Mouse (Mus musculus) kidney, embryonic 15.5 days (tissue): Measurements from ENCODE around the gene E4f1. TPM values are rescaled to one million over a fixed set of nuclear protein-coding genes. Genes with fewer than 3 reads are reported as not detected.

Source experiments
- ATAC-seq: fragments of 200-750 bp; cut with Nextera tagmentation; replicated peaks from 2 replicates; pipeline ENCODE4 v1.8.0; 2017; ENCODE audit warnings: moderate TSS enrichment; ENCODE audit not compliant: low FRiP score
- H3K27ac ChIP-seq: fragments of 300-500 bp; sonication (generic); 2 replicates; pipeline ENCODE4 v1.5.1; 2015; ENCODE audit warnings: mild to moderate bottlenecking, inconsistent platforms
- H3K27me3 ChIP-seq: fragments of 300-500 bp; sonication (generic); 2 replicates; pipeline ENCODE4 v1.6.1; 2015; ENCODE audit warnings: inconsistent platforms
- H3K36me3 ChIP-seq: fragments of 300-500 bp; sonication (generic); 2 replicates; pipeline ENCODE4 v1.6.1; 2015; ENCODE audit warnings: inconsistent platforms
- H3K4me1 ChIP-seq: fragments of 300-500 bp; sonication (generic); 2 replicates; pipeline ENCODE4 v1.6.1; 2015; ENCODE audit warnings: inconsistent platforms
- H3K4me2 ChIP-seq: fragments of 300-500 bp; sonication (generic); 2 replicates; pipeline ENCODE4 v1.6.1; 2015; ENCODE audit warnings: moderate library complexity, mild to moderate bottlenecking, inconsistent platforms
- H3K4me3 ChIP-seq: fragments of 300-500 bp; sonication (generic); replicated peaks from 2 replicates; pipeline ENCODE4 v1.5.1; 2015; ENCODE audit warnings: mild to moderate bottlenecking, inconsistent platforms
- H3K9ac ChIP-seq: fragments of 300-500 bp; sonication (generic); 2 replicates; pipeline ENCODE4 v1.6.1; 2015; ENCODE audit warnings: mild to moderate bottlenecking, inconsistent platforms
- H3K9me3 ChIP-seq: fragments of 300-500 bp; sonication (generic); replicated peaks from 2 replicates; pipeline ENCODE4 v1.6.1; 2016; ENCODE audit warnings: inconsistent platforms
- WGBS: fragments of 180-500 bp; shearing (Covaris S2); methylation state at CpG from one replicate; pipeline ENCODE4 v1.1.7; 2015; ENCODE audit warnings: mixed read lengths; 5-methylcytosine and 5-hydroxymethylcytosine counted together
- polyA plus RNA-seq: library from polyadenylated mRNA; unstranded; fragments of >200 nt; fragmentation: Nextera tagmentation; extraction: Ambion mirVana; gene quantifications from 2 replicates; pipeline ENCODE4 v1.2.1, GENCODE M21; 2015

The E4f1 gene
- 29.9 and 36.7 TPM in 2 replicates for polyA plus RNA-seq

DNA sequence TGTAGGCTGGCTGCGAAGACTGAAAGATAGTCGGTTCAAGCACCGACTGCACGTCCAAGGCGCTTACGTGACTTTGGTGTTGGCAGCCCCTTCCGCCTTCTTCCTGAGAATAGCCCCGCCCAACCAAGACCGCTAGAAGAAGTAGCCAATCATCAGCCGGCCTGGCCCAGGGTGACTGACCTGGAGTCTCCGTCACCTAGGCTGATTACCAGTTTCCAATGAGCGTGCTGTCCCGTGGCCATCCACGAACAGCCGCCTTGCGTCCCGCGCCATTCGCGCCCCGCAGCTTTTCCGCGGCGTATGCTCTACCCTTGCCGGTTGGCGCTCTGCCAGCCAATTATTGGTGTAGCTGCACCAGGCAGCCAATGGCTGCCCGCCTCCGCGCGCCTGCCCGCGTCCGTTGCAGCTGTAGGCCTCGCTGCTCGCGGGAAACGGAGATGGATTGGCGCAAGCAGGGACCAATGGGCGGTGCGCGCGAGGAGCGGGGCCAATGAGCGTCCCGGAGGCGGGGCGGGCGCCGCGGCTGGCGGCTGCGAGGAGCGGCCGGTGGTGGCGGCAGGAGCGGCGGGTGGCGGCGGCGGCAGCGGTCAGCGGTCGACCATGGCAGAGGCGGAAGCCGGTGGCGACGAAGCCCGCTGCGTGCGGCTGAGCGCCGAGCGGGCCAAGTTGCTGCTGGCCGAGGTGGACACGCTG, at the start of gene E4f1, which contains the start of gene Pgp:
TSS of gene E4f1 (minus strand) at position 404 of the 693 bp plus-strand sequence.
TSS of gene Pgp (plus strand) at position 483 of the 693 bp plus-strand sequence.
- H3K27ac ChIP-seq: peak within 1 kb of the TSS; percentile 92
- H3K4me2 ChIP-seq: peak within 1 kb of the TSS; percentile 96
- WGBS: under 1% methylated on average over 75 of the region's 75 CpGs
- peak within 1 kb of the TSS; percentile 83 for H3K9ac ChIP-seq
- peak; percentile 96 for ATAC-seq
- H3K4me3 ChIP-seq: peak within 1 kb of the TSS; percentile 82
- peaks cover 46% of the 10 kb centered on the region for H3K4me1 ChIP-seq
- no peaks in the 10 kb centered on the region for H3K27me3 ChIP-seq
- no peaks in the 10 kb centered on the region for H3K9me3 ChIP-seq
- H3K36me3 ChIP-seq: peaks cover 22% of the 10 kb centered on the region

DNA sequence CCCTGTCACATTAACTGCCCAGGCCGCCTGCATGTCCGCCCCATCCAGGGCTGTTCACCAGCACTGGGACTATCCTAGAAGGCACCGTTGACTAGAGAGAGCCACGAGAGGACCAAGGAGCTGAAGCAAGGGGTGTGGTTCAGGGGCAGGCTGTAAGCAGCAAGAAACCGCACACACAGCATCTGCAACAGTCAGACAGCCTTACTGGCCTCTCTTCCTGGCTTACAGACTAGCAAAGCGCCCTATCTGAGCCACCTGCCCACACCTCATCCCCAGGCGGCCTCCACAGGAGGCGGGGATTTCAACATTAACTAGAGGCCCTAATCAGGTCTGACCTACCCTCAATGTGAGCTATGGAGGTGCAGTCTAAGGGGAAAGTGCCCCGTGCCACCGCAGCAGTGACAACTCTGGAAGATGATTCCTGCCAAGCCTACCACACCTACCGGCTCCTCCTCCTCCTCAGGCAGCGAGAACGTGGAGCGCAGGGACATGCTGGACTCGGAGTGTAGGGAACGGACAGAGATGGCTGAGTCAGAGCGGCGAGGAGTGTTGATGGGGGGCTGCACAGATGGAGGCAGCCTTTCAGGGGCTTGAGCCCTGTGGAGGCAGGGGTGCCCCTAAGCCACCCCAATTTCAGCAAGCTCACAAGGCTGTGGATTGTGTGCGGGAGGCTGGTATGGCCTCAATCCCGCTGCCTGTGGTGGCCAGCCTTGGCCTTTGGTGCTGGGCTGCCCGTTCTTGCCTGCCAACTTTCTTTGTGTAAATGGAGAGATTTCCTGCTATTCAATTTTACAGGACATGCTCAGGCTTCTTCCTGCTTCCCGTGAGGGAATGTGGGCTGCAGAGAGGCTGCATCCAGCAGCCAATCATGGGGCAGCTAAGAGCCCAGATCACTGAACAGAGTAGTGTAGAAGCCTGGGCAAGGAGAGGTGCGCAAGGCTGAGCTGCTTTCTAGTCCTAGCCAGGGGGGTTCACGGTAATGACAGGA, 44.5 kb upstream of the E4f1 start:
- Histone ChIP-seq H3K4me1 (no peaks in the 10 kb centered on the region), H3K27me3 (no peaks in the 10 kb centered on the region), H3K4me2 (peak overlapping the region; percentile 29), H3K9me3 (no peaks in the 10 kb centered on the region), H3K36me3 (peaks cover 96% of the 10 kb centered on the region), H3K9ac (peak overlapping the region; percentile 5; the same call in 1 of the 2 replicates), H3K27ac (peak overlapping the region; percentile 74), H3K4me3 (peak overlapping the region; percentile 13; the same call in 1 of the 2 replicates)
- 79% methylated on average over 24 of the region's 24 CpGs for WGBS
- ATAC-seq: 0 out of 2 replicates have a peak, but pooled peaks have one; percentile 27

DNA sequence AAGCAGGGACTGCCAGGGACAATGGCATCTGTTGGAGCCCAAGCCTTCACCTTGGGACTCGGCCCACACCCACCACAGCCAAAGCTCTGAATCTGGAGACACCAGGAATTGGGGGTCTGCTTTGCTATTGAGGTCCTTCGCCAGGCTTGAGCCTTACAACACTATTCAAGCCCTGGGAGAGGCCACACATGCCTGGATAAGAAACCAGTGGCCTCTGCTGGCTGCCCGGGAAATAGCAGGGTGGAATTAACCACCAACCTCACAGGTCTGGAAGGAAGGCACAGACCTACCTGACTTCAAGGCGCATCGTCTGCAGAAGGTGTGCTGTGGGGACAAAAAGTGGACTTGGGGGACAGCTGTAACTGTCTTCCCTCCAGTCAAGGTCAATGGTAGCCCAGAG, 43.5 kb upstream of the E4f1 start:
- no peak overlapping the region for H3K9ac ChIP-seq
- peak overlapping the region; percentile 29 for H3K4me2 ChIP-seq

DNA sequence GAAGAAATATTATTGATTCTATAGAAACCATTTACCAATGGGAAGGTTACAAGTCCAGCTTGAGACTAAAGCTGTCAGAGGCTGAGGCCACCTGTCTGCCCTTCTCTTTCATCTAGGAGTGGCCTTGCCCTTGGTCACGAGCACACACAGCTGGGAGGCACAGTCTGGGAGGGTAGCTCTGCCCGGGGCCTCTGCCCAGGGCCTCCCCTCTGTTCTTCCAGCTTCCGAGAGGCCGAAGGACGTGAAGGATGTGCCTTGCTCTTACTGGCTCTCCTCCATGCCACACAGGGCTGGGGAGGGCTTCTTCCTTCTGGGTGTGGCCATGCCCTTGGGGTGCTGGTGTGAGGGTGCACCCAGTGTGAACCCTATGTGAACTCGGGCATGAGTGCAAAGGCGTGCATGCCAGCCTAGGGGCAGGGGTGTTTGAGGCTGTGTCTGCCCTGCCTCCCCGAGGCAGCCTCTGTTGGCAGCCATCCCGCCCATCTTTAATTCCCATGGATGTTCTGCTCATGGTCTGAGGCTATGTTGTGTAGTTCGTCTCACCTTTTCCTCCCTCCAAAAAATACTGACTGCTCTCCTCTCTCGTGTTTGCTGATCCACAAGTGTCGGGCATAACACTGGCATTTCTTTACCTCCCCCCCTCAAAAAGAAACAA, 37.8 kb upstream of the E4f1 start:
- Histone ChIP-seq H3K27ac (no peak overlapping the region), H3K9me3 (no peaks in the 10 kb centered on the region), H3K27me3 (no peaks in the 10 kb centered on the region), H3K4me2 (no peak overlapping the region), H3K9ac (no peak overlapping the region), H3K36me3 (peaks cover 51% of the 10 kb centered on the region), H3K4me1 (peaks cover 12% of the 10 kb centered on the region), H3K4me3 (no peak overlapping the region)
- WGBS: 83% methylated on average over 12 of the region's 12 CpGs
- no peak for ATAC-seq

More for the DNA sequence above, 43.5 kb upstream of the E4f1 start:
- ATAC-seq: 0 out of 2 replicates have a peak, but pooled peaks have one; percentile 43
- Histone ChIP-seq H3K4me1 (no peaks in the 10 kb centered on the region), H3K27ac (no peak overlapping the region), H3K27me3 (no peaks in the 10 kb centered on the region), H3K36me3 (peaks cover 97% of the 10 kb centered on the region), H3K9me3 (no peaks in the 10 kb centered on the region), H3K4me3 (peak overlapping the region; percentile 13; the same call in 1 of the 2 replicates)
- WGBS: 46% methylated on average over 5 of the region's 5 CpGs

DNA sequence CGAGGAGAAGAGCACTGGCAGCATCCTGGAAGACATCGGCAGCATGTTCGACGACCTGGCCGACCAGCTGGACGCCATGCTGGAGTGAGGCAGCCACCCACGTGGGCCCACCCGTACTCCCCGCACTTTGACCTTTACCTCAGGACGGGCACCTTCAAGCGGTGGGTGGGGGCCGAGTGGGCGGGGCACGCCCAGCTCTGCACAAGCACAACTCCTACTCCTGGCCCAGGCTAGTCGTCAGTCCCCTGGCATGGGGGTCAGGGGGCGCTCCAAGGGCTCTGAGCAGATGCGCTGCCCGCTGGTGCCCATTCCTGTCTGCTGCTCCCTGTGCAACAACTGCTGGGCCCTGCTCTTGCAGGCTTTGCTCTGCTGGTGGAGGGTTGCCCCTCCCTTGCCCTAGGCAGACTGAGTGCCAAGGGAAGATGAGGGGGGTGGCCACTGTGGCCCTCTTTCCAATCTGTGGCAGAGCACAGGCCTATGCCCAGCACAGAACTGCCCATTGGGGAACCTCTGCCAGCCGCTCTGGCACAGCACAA, 37.1 kb upstream of the E4f1 start:
- Histone ChIP-seq H3K4me1 (peaks cover 12% of the 10 kb centered on the region), H3K36me3 (peaks cover 46% of the 10 kb centered on the region), H3K27me3 (no peaks in the 10 kb centered on the region), H3K9me3 (no peaks in the 10 kb centered on the region), H3K9ac (0 out of 2 replicates have a peak overlapping the region, but pooled peaks have one; percentile 21), H3K4me3 (no peak overlapping the region), H3K27ac (no peak overlapping the region), H3K4me2 (peak overlapping the region; percentile 53; the same call in 1 of the 2 replicates)
- no peak for ATAC-seq
- 55% methylated on average over 19 of the region's 19 CpGs for WGBS

DNA sequence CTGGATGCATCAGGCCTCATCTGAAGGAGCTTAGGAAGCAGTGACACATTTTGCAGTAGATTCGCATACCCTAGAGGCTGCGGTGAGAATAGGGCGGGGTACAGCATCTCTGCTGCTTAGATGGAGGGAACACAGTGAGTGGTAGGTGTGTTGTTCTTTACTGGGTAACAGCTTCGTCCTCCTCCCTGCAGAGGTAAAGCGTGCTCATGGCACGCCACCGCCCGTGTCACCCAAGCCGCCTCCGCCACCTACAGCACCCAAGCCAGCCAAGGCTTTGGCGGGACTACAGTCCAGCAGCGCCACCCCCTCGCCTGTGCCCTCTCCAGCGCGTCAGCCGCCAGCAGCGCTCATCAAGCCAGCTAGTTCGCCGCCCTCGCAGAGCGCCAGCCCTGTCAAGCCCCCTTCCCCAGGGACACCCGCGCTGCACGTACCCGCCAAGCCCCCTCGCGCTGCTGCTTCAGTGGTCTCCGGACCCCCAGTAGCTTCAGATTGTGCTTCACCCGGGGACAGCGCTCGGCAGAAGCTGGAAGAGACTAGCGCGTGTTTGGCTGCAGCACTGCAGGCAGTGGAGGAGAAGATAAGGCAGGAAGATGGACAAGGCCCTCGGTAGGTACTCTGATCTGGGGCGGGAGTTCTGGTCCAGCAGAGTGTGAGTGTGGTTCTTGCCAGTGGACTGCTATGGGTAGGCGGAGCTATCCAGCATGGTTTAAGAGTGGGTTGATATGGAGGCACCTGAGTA, 36.4 kb upstream of the E4f1 start:
- Histone ChIP-seq H3K4me2 (peak overlapping the region; percentile 53), H3K27ac (no peak overlapping the region), H3K36me3 (peaks cover 39% of the 10 kb centered on the region), H3K9ac (no peak overlapping the region; the same call in 1 of the 2 replicates), H3K9me3 (no peaks in the 10 kb centered on the region), H3K4me1 (peaks cover 12% of the 10 kb centered on the region), H3K27me3 (no peaks in the 10 kb centered on the region), H3K4me3 (peak overlapping the region; percentile 15; the same call in 1 of the 2 replicates)
- ATAC-seq: no peak
- WGBS: 27% methylated on average over 36 of the region's 36 CpGs

DNA sequence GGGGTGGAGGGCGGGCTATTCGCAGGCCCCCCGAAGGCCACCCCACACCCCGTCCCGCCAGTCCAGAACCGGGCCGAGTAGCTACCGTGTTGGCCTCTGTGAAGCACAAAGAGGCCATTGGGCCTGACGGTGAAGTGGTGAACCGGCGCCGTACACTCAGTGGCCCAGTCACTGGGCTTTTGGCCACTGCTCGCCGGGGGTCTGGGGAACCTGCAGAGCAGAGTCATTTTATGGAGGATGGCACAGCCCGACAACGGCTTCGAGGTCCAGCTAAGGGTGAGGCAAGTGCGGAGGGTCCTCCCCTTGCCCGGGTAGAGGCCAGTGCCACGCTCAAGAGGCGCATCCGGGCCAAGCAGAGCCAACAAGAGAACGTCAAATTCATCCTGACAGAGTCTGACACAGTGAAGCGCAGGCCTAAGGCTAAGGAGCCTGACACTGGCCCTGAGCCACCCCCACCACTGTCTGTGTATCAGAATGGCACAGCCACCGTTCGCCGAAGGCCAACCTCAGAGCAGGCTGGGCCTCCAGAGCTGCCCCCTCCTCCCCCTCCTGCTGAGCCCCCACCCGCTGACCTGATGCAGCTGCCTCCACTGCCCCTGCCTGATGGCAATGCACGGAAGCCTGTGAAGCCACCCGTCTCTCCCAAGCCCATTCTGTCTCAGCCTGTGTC, 35.3 kb upstream of the E4f1 start:
- ATAC-seq: no peak
- Histone ChIP-seq H3K36me3 (peaks cover 28% of the 10 kb centered on the region), H3K27me3 (no peaks in the 10 kb centered on the region), H3K4me2 (no peak overlapping the region), H3K4me1 (peaks cover 12% of the 10 kb centered on the region), H3K27ac (no peak overlapping the region), H3K9me3 (no peaks in the 10 kb centered on the region), H3K4me3 (no peak overlapping the region), H3K9ac (no peak overlapping the region)
- 93% methylated on average over 30 of the region's 30 CpGs for WGBS

DNA sequence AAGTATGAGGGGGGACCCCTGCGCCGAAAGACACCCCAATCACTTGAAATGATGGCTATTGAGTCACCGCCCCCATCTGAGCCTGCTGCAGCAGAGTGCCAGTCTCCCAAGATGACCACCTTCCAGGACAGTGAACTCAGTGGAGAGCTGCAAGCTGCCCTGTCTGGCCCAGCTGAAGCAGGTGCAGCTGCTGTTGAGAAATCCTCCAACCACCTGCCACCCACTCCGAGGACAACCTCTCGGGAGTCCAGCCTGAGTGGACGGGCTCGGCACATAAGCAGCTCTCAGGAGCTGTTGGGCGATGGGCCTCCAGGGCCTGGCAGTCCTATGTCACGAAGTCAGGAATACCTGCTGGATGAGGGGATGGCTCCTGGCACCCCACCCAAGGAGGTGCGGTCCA, 34.0 kb upstream of the E4f1 start:
- peaks cover 15% of the 10 kb centered on the region for H3K36me3 ChIP-seq
- H3K27ac ChIP-seq: no peak overlapping the region
- no peak for ATAC-seq
- no peaks in the 10 kb centered on the region for H3K9me3 ChIP-seq
- H3K4me1 ChIP-seq: peaks cover 12% of the 10 kb centered on the region
- no peaks in the 10 kb centered on the region for H3K27me3 ChIP-seq
- no peak overlapping the region for H3K4me2 ChIP-seq
- no peak overlapping the region for H3K4me3 ChIP-seq
- no peak overlapping the region for H3K9ac ChIP-seq
- 92% methylated on average over 10 of the region's 10 CpGs for WGBS

DNA sequence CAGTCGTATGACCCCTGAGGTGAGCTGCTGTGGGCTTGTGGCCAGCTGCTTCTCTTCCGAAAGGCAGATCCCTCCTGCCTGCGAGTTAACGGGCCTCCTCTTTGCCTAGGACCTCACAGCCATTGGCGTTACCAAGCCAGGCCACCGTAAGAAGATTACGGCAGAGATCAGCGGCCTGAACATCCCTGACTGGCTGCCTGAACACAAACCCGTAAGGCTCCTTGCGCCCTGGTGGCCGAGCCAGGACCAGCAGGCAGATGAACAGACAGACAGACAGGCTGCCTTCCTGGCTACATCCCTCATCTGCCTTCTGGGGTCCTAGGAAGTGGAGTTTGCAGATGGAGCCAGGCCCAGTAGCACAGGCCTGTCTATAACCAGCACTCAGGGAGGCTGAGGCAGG, 32.1 kb upstream of the E4f1 start:
- Histone ChIP-seq H3K9me3 (no peaks in the 10 kb centered on the region), H3K27ac (no peak overlapping the region), H3K4me2 (no peak overlapping the region), H3K27me3 (no peaks in the 10 kb centered on the region), H3K4me1 (peaks cover 9% of the 10 kb centered on the region), H3K36me3 (no peaks in the 10 kb centered on the region), H3K4me3 (no peak overlapping the region), H3K9ac (no peak overlapping the region)
- WGBS: 41% methylated on average over 11 of the region's 11 CpGs
- ATAC-seq: no peak

DNA sequence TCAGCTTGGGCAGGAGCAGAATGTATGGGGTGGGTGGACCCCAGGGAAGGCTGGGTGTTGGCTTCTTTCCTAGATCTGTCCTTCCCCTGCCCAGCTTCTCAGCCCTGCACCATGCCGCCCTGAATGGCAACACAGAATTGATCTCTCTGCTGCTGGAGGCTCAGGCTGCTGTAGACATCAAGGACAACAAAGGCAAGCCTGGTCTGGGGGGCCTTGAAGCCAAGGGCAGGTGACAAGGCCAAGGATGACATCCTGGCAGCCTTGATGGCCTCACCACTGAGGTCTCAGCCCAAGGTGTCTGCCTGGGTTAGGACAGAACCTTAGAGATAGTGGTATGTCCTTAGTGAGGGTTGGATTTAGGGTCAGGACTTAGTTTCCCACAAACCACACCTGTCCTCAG, 25.9 kb upstream of the E4f1 start:
- H3K36me3 ChIP-seq: no peaks in the 10 kb centered on the region
- H3K9ac ChIP-seq: no peak overlapping the region
- 88% methylated on average over 1 of the region's 1 CpGs for WGBS
- H3K27me3 ChIP-seq: no peaks in the 10 kb centered on the region
- H3K9me3 ChIP-seq: no peaks in the 10 kb centered on the region
- no peak overlapping the region for H3K4me3 ChIP-seq
- ATAC-seq: no peak
- H3K4me2 ChIP-seq: no peak overlapping the region
- H3K4me1 ChIP-seq: no peaks in the 10 kb centered on the region
- H3K27ac ChIP-seq: no peak overlapping the region
